Mouse (Mus musculus) neural tube, embryonic 11.5 days (tissue): Measurements from ENCODE around the gene E130114P18Rik. TPM values are rescaled to one million over a fixed set of nuclear protein-coding genes. Genes with fewer than 3 reads are reported as not detected.

ENCODE experiments used
- ATAC-seq: fragments of 200-750 bp; cut with Nextera tagmentation; 2 replicates; pipeline ENCODE4 v1.8.0; 2017; ENCODE audit warnings: moderate number of reproducible peaks, mild to moderate bottlenecking, moderate TSS enrichment, moderate library complexity; ENCODE audit not compliant: insufficient read depth, low FRiP score, low TSS enrichment
- DNase-seq: peaks from one replicate; pipeline ENCODE4 v3.0.0-alpha.2; 2015; ENCODE audit warnings: low spot score
- H3K27ac ChIP-seq: fragments of 300-500 bp; sonication (generic); 2 replicates; pipeline ENCODE4 v1.5.1; 2014; ENCODE audit warnings: low read depth, mild to moderate bottlenecking, low read length
- H3K27me3 ChIP-seq: fragments of 300-500 bp; sonication (generic); 2 replicates; pipeline ENCODE4 v1.6.1; 2014; ENCODE audit warnings: mild to moderate bottlenecking, low read length, mixed read lengths; ENCODE audit not compliant: control insufficient read depth, insufficient read depth
- H3K36me3 ChIP-seq: fragments of 300-500 bp; sonication (generic); 2 replicates; pipeline ENCODE4 v1.6.1; 2014; ENCODE audit warnings: mild to moderate bottlenecking, low read length, moderate library complexity, mixed read lengths; ENCODE audit not compliant: control insufficient read depth, insufficient read depth
- H3K4me1 ChIP-seq: fragments of 300-500 bp; sonication (generic); 2 replicates; pipeline ENCODE4 v1.6.1; 2014; ENCODE audit warnings: low read length, mixed read lengths; ENCODE audit not compliant: control insufficient read depth, insufficient read depth
- H3K4me2 ChIP-seq: fragments of 300-500 bp; sonication (generic); 2 replicates; pipeline ENCODE4 v1.6.1; 2014; ENCODE audit warnings: low read depth, mild to moderate bottlenecking, moderate library complexity
- H3K4me3 ChIP-seq: fragments of 300-500 bp; sonication (generic); 2 replicates; pipeline ENCODE4 v1.5.1; 2014; ENCODE audit warnings: low read depth, low read length
- H3K9ac ChIP-seq: fragments of 300-500 bp; sonication (generic); 2 replicates; pipeline ENCODE4 v1.6.1; 2014; ENCODE audit warnings: mild to moderate bottlenecking, low read length
- H3K9me3 ChIP-seq: fragments of 300-500 bp; sonication (generic); 2 replicates; pipeline ENCODE4 v1.6.1; 2016; ENCODE audit warnings: low read length; ENCODE audit not compliant: control insufficient read depth
- WGBS: fragments of 180-500 bp; shearing (Covaris S2); extraction: QIAGEN DNeasy Blood & Tissue Kit; methylation state at CpG from one replicate; pipeline ENCODE4 v1.1.7; 2014; 5-methylcytosine and 5-hydroxymethylcytosine counted together
- polyA plus RNA-seq: library from polyadenylated mRNA; unstranded; fragments of >200 nt; fragmentation: Nextera tagmentation; extraction: Ambion mirVana; gene quantifications from 2 replicates; pipeline ENCODE4 v1.2.1, GENCODE M21; 2014

Gene E130114P18Rik
- polyA plus RNA-seq, 1 experiment from 2014 or later: 9.1 TPM

GRCm38 (mm10) chr4:97585170-97585569, 192.7 kb downstream of the E130114P18Rik start:
- Histone ChIP-seq H3K4me1 (no peaks in the 10 kb centered on the region), H3K9me3 (no peaks in the 10 kb centered on the region), H3K4me3 (no peak overlapping the region), H3K9ac (no peak overlapping the region), H3K4me2 (no peak overlapping the region), H3K27me3 (no peaks in the 10 kb centered on the region), H3K27ac (no peak overlapping the region), H3K36me3 (no peaks in the 10 kb centered on the region)
- WGBS: 85% methylated on average over 7 of the region's 7 CpGs
- ATAC-seq (no peak), DNase-seq (no peak)

DNA sequence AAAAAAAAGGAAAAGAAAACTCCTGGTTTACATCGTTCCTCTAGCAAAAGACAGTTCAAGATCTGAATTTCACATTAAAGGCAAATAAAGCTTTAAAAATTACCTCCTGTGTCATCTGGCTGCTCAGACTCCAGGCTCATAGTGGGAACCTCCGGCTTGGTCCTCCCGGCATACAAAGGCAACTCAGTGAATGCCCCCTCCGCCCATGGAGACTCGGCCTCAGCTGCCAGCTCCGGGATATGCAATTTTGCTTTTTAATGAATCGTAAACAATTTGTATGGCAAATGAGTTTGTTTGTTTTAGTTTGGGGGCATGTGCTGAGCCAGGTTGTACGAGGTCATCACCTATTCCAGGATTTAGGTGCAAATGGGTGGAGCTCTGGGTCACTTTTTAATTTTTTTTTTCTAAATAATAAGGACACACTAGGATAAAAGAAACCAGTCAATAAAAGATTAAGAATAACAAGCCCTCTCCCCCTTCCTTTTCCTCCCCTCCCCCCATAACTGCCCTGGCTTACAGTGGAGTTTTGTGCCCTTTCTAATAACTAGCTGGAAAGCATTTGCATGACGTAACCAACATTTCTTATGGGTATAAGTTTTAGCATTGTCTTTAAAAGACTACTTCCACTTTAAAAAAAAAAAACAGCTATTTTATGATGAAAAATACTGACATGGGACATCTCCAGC, 193.3 kb downstream of the E130114P18Rik start:
- H3K4me3 ChIP-seq: no peak overlapping the region
- 49% methylated on average over 9 of the region's 9 CpGs for WGBS
- DNase-seq: no peak
- H3K9ac ChIP-seq: no peak overlapping the region
- H3K4me1 ChIP-seq: no peaks in the 10 kb centered on the region
- H3K36me3 ChIP-seq: no peaks in the 10 kb centered on the region
- H3K9me3 ChIP-seq: no peaks in the 10 kb centered on the region
- no peak; the same call in 1 of the 2 replicates for ATAC-seq
- H3K27me3 ChIP-seq: no peaks in the 10 kb centered on the region
- no peak overlapping the region for H3K4me2 ChIP-seq
- no peak overlapping the region for H3K27ac ChIP-seq

- 47% methylated on average over 15 of the region's 15 CpGs for WGBS
- Histone ChIP-seq H3K9ac (no peak overlapping the region), H3K36me3 (no peaks in the 10 kb centered on the region), H3K4me1 (no peaks in the 10 kb centered on the region), H3K4me2 (peak overlapping the region; percentile 32), H3K9me3 (no peaks in the 10 kb centered on the region), H3K27me3 (no peaks in the 10 kb centered on the region), H3K27ac (peak overlapping the region; percentile 49; the same call in 1 of the 2 replicates), H3K4me3 (0 out of 2 replicates have a peak overlapping the region, but pooled peaks have one; percentile 10)
- peak; percentile 26 for DNase-seq
- no peak for ATAC-seq
Observed at GRCm38 (mm10) chr4:97582796-97583430, 195.0 kb downstream of the E130114P18Rik start.

DNA sequence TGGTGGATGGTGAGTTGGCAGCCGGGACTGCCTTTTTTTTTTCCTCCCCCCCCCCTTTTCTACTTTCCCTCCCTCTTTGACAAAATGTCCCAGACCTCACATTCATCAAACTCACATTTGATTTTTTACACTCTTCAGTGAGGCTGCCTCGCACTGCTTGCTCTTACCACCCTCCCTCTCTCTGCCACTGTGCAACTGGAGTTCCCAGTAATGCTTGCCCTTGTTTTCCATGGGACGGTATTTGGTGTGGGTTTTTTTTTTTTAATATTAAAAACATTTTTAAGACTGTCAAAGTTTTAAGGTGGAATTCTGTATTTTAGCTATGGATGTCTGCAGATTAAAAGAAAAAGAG, 195.8 kb downstream of the E130114P18Rik start:
- Histone ChIP-seq H3K9me3 (no peaks in the 10 kb centered on the region), H3K4me1 (no peaks in the 10 kb centered on the region), H3K27ac (no peak overlapping the region), H3K36me3 (no peaks in the 10 kb centered on the region), H3K9ac (no peak overlapping the region), H3K4me3 (no peak overlapping the region), H3K27me3 (no peaks in the 10 kb centered on the region), H3K4me2 (no peak overlapping the region)
- 53% methylated on average over 3 of the region's 3 CpGs for WGBS
- ATAC-seq (no peak), DNase-seq (no peak)

DNA sequence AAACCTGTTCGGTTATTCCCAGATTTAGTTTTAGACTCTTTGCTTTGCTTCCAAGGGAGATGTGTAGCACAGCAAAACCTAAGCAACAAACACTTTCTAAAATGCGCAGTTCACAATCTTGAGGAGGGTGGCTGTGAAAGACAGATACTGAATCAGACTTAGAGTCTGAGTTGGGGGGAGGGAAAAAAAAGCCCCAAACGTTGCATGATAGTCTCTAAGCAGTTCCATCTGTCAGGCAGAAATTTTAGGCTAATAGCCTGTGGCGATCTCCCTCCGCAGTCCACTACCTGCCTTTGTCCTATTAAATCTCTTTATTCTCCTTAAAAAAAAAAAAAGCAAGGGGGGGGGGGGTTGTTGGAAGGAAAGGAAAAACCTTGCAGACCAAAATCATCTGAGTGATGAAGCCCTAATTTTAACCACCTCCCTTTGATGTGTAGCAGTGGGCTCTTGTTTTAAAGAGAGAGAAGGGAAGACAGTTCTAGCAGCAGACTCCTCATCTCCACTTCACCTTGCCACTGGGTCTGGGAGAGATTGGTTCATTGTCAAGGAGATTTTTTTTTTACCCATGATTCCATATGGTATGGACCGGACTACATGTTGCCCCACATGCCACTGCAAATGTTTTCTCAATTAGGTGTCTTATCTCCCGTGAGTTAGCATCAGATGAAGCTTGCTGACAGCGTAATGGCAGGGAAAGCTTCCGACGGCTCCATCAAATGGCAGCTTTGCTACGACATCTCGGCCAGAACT, 196.4 kb downstream of the E130114P18Rik start:
- no peak overlapping the region for H3K9ac ChIP-seq
- H3K27me3 ChIP-seq: no peaks in the 10 kb centered on the region
- no peak overlapping the region for H3K27ac ChIP-seq
- H3K9me3 ChIP-seq: no peaks in the 10 kb centered on the region
- H3K4me2 ChIP-seq: no peak overlapping the region
- no peaks in the 10 kb centered on the region for H3K36me3 ChIP-seq
- DNase-seq (no peak), ATAC-seq (no peak)
- 56% methylated on average over 12 of the region's 12 CpGs for WGBS
- no peak overlapping the region for H3K4me3 ChIP-seq
- H3K4me1 ChIP-seq: no peaks in the 10 kb centered on the region

GRCm38 (mm10) chr4:97580906-97581305, 197.0 kb downstream of the E130114P18Rik start:
- 90% methylated on average over 7 of the region's 7 CpGs for WGBS
- Histone ChIP-seq H3K27me3 (no peaks in the 10 kb centered on the region), H3K9me3 (no peaks in the 10 kb centered on the region), H3K36me3 (no peaks in the 10 kb centered on the region), H3K9ac (no peak overlapping the region), H3K4me3 (no peak overlapping the region), H3K27ac (no peak overlapping the region), H3K4me2 (no peak overlapping the region), H3K4me1 (no peaks in the 10 kb centered on the region)
- DNase-seq (no peak), ATAC-seq (no peak)

GRCm38 (mm10) chr4:97578571-97579165, 199.2 kb downstream of the E130114P18Rik start:
- 78% methylated on average over 9 of the region's 9 CpGs for WGBS

GRCm38 (mm10) chr4:97577431-97577830, 200.4 kb downstream of the E130114P18Rik start:
- no peaks in the 10 kb centered on the region for H3K4me1 ChIP-seq
- no peak for DNase-seq
- ATAC-seq: no peak
- no peaks in the 10 kb centered on the region for H3K27me3 ChIP-seq
- H3K4me2 ChIP-seq: no peak overlapping the region
- 70% methylated on average over 5 of the region's 5 CpGs for WGBS
- no peak overlapping the region for H3K4me3 ChIP-seq
- no peak overlapping the region for H3K27ac ChIP-seq
- H3K36me3 ChIP-seq: no peaks in the 10 kb centered on the region
- no peaks in the 10 kb centered on the region for H3K9me3 ChIP-seq
- no peak overlapping the region for H3K9ac ChIP-seq

More at GRCm38 (mm10) chr4:97578571-97579165, 199.2 kb downstream of the E130114P18Rik start:
- DNase-seq: no peak
- Histone ChIP-seq H3K9ac (no peak overlapping the region), H3K4me1 (no peaks in the 10 kb centered on the region), H3K4me2 (no peak overlapping the region), H3K4me3 (no peak overlapping the region), H3K27ac (no peak overlapping the region), H3K36me3 (no peaks in the 10 kb centered on the region), H3K27me3 (no peaks in the 10 kb centered on the region), H3K9me3 (no peaks in the 10 kb centered on the region)
- no peak for ATAC-seq
